Mouse (Mus musculus): Measurements from ENCODE around the gene Ppp1r26.

Ppp1r26 gene

GRCm38 (mm10) chr2:28497561-28497960, 51.0 kb downstream of the Ppp1r26 start:
- no peak for DNase-seq (ENCODE audit: low spot score)

- no peak for DNase-seq (ENCODE audit: low spot score)
Observed at GRCm38 (mm10) chr2:28498431-28498830, 51.8 kb downstream of the Ppp1r26 start.

GRCm38 (mm10) chr2:28502987-28503386, 56.4 kb downstream of the Ppp1r26 start:
- no peak for DNase-seq (ENCODE audit: low spot score)

GRCm38 (mm10) chr2:28504676-28505075, 58.1 kb downstream of the Ppp1r26 start:
- no peak for DNase-seq (ENCODE audit: low spot score)

Data from yolk sac, embryonic 10.5 days (tissue).